Comparison of ENCODE assay signal across 9 mouse cellular contexts in genomic region chr8:126157452-126158185, GRCm38 (mm10).
DNase-seq lines count a peak whose midpoint lies in the region; ATAC-seq lines count a peak whose summit lies in the region.
"Had no signal": no experiment of that assay in that cellular context is flagged by ENCODE, and none has a peak within 500 bp of the region (broad histone marks: within the 10 kb centered on the region; RNA-seq: fewer than 3 reads in every experiment).

No protein-coding gene starts in this region.

- ATAC-seq in lung, embryonic 16.5 days (ENCODE audit: low read depth): peak; percentile 47
- no peak for ATAC-seq in granulocyte monocyte progenitor cell, adult 5-6 weeks (replicated peaks; ENCODE audit: poor library complexity, severe bottlenecking)

- no peak overlapping the region for H3K9ac ChIP-seq in lung, embryonic 16.5 days (ENCODE audit: low read length)
- H3K9ac ChIP-seq: liver, embryonic 15.5 days had no signal

- no peaks in the 10 kb centered on the region for H3K36me3 ChIP-seq in lung, embryonic 16.5 days (ENCODE audit: control insufficient read depth, insufficient read depth, low read length)
- H3K36me3 ChIP-seq: liver, embryonic 15.5 days had no signal

- no peaks in the 10 kb centered on the region for H3K27me3 ChIP-seq in lung, embryonic 16.5 days (ENCODE audit: control insufficient read depth, insufficient read depth, low read depth, low read length)
- H3K27me3 ChIP-seq: liver, embryonic 15.5 days had no signal

- DNase-seq in left cerebral cortex, postnatal 4 days: peak; percentile 73
- no peak for DNase-seq in left cerebral cortex, adult 9 months (ENCODE audit: low spot score in 2 of 2)
- DNase-seq in adrenal gland, adult 2 months: peak; percentile 30
- peak; percentile 32 for DNase-seq in embryo, embryonic 11 days
- DNase-seq in T-cell, adult 2 months (ENCODE audit: low spot score): no peak
- no peak for DNase-seq in layer of hippocampus, adult 8-10 months (ENCODE audit: low spot score in 2 of 2)

- peaks cover 14% of the 10 kb centered on the region for H3K4me1 ChIP-seq in lung, embryonic 16.5 days (replicated peaks; ENCODE audit: control insufficient read depth, insufficient read depth, low read length)

- no peak overlapping the region for H3K4me3 ChIP-seq in lung, embryonic 16.5 days (ENCODE audit: low read length)
- H3K4me3 ChIP-seq: liver, embryonic 15.5 days had no signal

- 59% methylated on average over 8 of the region's 8 CpGs for WGBS in lung, embryonic 16.5 days

- H3K4me2 ChIP-seq in lung, embryonic 16.5 days (ENCODE audit: low read depth, low read length): no peak overlapping the region
- H3K4me2 ChIP-seq: liver, embryonic 15.5 days had no signal

- H3K9me3 ChIP-seq in lung, embryonic 16.5 days (ENCODE audit: control insufficient read depth, low read length): no peaks in the 10 kb centered on the region
- H3K9me3 ChIP-seq: liver, embryonic 15.5 days had no signal

- intact Hi-C loops in left cerebral cortex, postnatal 4 days (cut with DNase I): no loop called here

- H3K27ac ChIP-seq in lung, embryonic 16.5 days (ENCODE audit: low read length): no peak overlapping the region
- H3K27ac ChIP-seq: liver, embryonic 15.5 days had no signal

Comparison
In these comparisons a context has a peak if more than half of its experiments do, and no peak if none do; other contexts are left out.
1. DNase-seq: peak in left cerebral cortex, postnatal 4 days (single experiment), adrenal gland, adult 2 months (single experiment) and embryo, embryonic 11 days (single experiment); none in left cerebral cortex, adult 9 months (0 of 2), T-cell, adult 2 months (single experiment) and layer of hippocampus, adult 8-10 months (0 of 2).